Mouse (Mus musculus): ENCODE measurements around the gene Nkd2.
A peak's percentile ranks its signal among the peaks of the same experiment; 100 is the strongest.

Gene Nkd2

GRCm38 (mm10) chr13:73816338-73816737 is 31.1 kb downstream of the Nkd2 start:
- no peak for DNase-seq (ENCODE audit: low read depth)

DNA sequence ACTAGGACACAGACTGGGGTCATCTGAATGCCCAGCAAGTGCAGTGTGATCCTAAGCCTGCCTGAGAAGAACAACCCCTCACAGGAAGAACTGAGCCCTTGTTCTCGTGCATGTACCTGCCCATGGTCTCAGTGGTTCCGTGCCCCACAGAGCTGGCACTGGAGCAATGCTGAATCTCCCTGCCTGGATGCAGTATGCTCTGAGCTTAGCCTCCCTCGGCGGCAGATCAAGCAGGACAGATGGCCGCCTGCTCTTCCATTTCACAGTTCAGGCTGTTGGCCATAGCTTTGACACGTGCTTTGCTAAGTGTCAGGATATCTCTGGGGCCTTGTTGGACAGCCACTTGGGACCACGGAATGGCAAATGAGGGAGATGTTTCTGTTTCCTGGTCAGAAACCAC is 33.2 kb downstream of the Nkd2 start:
- DNase-seq (ENCODE audit: low read depth), result no peak

DNA sequence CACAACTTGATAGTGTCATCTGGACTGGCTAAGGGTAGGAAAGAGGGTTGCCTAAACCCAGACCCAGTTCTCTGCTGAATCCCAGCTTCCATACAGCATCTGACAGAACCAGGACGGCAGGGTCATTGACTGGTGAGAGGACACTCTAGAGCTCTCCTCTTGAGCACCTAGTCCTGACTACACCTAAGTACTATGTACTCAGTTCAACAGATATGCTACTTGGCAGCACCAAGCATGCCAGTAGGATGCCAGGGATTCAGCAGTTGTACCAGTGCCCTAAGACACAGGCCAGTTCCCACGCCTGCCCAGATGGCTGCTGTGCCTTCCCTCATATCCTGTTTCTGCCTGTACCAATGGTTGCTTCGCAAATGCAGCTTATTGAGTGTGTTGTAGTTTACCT is 34.5 kb downstream of the Nkd2 start:
- DNase-seq (ENCODE audit: low read depth), result no peak

GRCm38 (mm10) chr13:73804914-73805313 is 42.5 kb downstream of the Nkd2 start:
- no peak for DNase-seq (ENCODE audit: low read depth)

- no peak for DNase-seq (ENCODE audit: low read depth)
Measured at GRCm38 (mm10) chr13:73803450-73804178, 43.8 kb downstream of the Nkd2 start.

- DNase-seq (ENCODE audit: low read depth), result no peak
Measured at GRCm38 (mm10) chr13:73799110-73799509, 48.3 kb downstream of the Nkd2 start.

- no peak for DNase-seq (ENCODE audit: low read depth)
Measured at GRCm38 (mm10) chr13:73793171-73793570, 54.3 kb downstream of the Nkd2 start.

DNA sequence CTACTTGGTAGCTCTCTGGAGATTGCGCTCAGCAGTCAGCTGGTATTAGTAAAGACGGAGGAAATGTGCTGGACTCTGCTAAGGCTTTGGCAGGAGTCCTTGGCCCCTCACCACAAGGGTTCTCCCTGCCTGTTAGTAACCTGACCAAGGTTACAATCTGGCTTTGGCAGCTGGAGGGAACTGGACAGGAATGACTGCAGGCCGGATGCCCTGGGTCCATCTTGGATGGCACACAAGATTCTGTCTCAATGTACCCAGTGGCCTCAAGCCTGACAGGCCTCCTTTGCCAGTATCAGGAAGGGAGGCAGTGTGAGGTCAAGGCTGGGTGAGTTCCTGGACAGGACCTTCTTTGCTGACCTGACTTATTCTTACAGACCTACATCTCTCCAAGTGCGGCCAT is 55.3 kb downstream of the Nkd2 start:
- DNase-seq (ENCODE audit: low read depth), result no peak

DNA sequence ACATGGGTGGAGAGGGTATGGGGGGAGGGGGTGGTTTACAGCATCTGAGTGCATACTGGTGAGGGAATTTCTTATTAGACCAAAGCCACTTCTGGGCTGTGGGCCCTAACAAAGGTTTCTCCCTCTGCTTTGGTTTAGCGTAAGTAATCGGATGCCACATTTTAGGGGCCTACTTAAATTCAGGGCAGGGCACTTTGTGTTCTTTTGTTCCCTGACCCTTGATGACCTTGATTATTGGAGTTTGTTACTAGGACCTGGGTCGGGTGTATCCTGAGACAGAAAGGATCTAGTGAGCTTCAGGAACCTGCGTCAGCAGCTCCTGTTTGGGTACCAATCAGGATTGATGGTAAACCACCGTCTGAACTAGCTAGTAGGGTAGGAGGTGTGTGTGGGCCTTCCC is 64.9 kb downstream of the Nkd2 start:
- no peak for DNase-seq (ENCODE audit: low read depth)

DNA sequence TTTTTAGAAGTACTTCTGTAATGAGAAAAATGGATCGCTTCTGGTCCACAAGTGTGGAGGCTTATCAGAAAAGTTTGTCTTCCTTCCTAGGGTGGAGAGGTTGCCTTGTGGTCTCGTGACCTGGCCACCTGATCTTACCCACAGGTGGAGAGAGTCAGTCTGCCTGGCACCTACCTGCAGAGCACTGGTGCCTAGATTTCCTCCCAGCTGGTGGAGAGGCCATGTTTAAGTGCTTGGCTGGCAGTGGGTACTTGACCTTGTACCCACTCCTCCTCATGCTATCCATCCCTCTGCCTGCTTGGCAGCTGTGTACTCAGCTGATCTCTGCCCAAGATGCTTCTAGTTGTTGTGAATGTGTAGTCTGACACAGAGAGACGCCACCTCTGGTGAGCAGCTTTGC is 69.9 kb downstream of the Nkd2 start:
- no peak for DNase-seq (ENCODE audit: low read depth)

DNA sequence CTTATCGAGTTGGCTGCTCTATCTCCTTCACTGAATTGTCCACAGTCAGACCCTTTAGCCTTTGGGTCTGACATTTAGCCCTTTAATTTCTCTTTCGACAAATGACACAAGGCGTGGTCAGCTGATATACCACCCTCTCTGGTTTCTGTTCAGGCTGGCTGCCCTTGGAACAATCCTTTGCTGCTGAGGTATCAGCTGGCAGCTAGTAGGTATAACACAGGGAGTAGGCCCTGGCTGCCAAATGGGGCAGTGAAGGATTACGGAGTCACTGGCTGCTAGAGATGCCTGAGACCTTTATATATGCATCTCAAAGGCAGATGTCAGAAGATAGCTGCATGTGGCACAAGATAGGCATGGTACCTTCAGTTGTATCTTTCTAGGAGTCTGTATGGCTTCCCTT is 71.6 kb downstream of the Nkd2 start:
- no peak for DNase-seq (ENCODE audit: low read depth)

- DNase-seq (ENCODE audit: low read depth), result peak; percentile 30
Measured at GRCm38 (mm10) chr13:73773519-73774205, 73.8 kb downstream of the Nkd2 start.

DNA sequence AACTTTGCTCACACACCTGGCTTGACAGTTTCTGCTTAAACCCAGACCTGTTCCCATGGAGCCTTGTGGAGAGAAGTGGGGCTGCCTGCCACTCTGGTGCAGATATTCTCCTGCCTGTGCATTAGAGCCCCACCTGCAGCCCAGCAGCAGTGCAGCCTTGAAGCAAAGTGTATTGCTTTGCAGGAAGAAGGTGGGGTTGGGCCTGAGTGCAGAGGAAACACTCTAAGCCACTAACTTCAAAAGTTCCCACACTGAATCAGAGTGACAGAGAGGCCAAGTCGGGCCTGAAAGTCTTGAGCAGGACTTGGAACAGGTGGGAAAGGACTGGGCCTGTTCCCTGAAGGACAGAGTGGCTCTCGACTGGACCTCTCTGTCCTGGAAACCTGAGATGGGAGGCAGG is 74.8 kb downstream of the Nkd2 start:
- DNase-seq (ENCODE audit: low read depth), result peak; percentile 72

DNA sequence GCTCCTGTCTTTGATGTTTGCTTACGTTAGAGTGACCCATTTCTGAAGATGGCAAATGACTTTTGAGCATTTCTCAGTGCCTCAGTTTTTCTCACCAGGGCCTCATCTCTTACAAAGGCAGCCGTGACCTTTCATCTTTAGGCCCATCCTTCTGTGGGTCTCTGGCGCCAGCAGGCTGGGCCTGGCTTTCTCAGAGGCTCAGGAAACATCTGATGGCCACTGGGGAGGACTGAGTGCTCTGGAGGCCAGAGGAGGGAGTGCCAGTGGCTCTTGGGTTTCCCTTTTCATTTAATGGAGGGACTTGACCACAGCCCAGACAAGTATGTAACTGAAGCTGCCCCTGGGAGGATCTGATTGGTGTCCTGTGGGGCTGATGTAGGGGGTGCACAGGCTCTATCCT is 76.3 kb downstream of the Nkd2 start:
- no peak for DNase-seq (ENCODE audit: low read depth)

DNA sequence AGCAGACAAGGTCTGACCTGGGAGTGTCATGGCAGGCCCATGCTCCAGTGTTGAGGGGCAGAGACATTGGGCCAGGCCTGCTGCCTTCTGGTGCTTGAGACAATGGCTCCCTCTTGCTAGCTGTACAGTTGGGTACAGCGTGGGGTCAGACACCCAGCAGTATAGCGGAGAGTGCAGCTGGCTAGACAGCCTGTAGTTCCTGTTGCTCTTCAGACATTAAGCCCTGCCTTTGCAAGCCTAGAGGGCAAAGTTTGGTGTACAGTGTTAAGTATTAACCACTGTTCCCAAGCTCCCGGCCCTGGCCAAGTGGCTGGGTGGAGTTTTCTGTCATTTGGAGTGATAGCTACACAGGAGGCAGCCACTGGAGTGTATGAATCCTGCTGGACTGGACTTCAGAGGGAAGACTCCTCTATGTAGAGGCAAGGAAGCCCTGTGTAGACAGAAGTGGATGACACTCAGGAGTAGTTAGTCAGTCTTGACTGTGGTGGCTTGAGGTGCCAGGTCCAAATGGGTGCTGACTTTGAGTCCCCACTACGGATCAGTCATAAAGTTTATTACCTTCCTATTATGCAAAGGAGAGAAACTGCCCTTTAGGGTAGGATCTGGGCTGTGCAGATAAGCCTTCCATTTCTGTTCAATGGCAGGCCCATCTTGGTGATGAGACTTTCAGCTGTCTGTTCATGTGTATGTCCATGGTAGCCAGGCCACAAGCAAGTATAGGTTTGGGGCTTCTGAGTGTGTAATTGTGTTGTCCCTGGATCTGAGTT is 77.3 kb downstream of the Nkd2 start:
- DNase-seq (ENCODE audit: low read depth), result no peak

All from induced T-regulatory cell, adult 2 months (primary cell).